Mouse (Mus musculus): ENCODE data around the gene Pheta1.

Gene Pheta1

GRCm38 (mm10) chr5:121849478-121850349 lies 930 bp downstream of the Pheta1 start:
- TF ChIP-seq GATA4 (IDR thresholded peaks at IDR 0.05; ENCODE audit: insufficient replicate concordance, low read length) = no peak

GRCm38 (mm10) chr5:121853368-121854051 lies 4.7 kb downstream of the Pheta1 start:
- TF ChIP-seq GATA4 (IDR thresholded peaks at IDR 0.05; ENCODE audit: insufficient replicate concordance, low read length) = no peak

- TF ChIP-seq GATA4 (IDR thresholded peaks at IDR 0.05; ENCODE audit: insufficient replicate concordance, low read length) = no peak
Measured at GRCm38 (mm10) chr5:121854768-121855167, 6.0 kb downstream of the Pheta1 start.

- TF ChIP-seq GATA4 (IDR thresholded peaks at IDR 0.05; ENCODE audit: insufficient replicate concordance, low read length) = no peak
Measured at GRCm38 (mm10) chr5:121856740-121857139, 8.0 kb downstream of the Pheta1 start.

GRCm38 (mm10) chr5:121858427-121858826 lies 9.6 kb downstream of the Pheta1 start:
- no peak for TF ChIP-seq GATA4 (IDR thresholded peaks at IDR 0.05; ENCODE audit: insufficient replicate concordance, low read length)

GRCm38 (mm10) chr5:121861964-121862363 lies 13.2 kb downstream of the Pheta1 start:
- TF ChIP-seq GATA4 (IDR thresholded peaks at IDR 0.05; ENCODE audit: insufficient replicate concordance, low read length) = no peak

GRCm38 (mm10) chr5:121864330-121864729 lies 15.5 kb downstream of the Pheta1 start:
- no peak for TF ChIP-seq GATA4 (IDR thresholded peaks at IDR 0.05; ENCODE audit: insufficient replicate concordance, low read length)

GRCm38 (mm10) chr5:121867963-121868362 lies 19.2 kb downstream of the Pheta1 start:
- no peak for TF ChIP-seq GATA4 (IDR thresholded peaks at IDR 0.05; ENCODE audit: insufficient replicate concordance, low read length)

- TF ChIP-seq GATA4 (IDR thresholded peaks at IDR 0.05; ENCODE audit: insufficient replicate concordance, low read length) = no peak
Measured at GRCm38 (mm10) chr5:121870832-121871231, 22.0 kb downstream of the Pheta1 start.

GRCm38 (mm10) chr5:121871515-121872030 lies 22.8 kb downstream of the Pheta1 start:
- no peak for TF ChIP-seq GATA4 (IDR thresholded peaks at IDR 0.05; ENCODE audit: insufficient replicate concordance, low read length)

- TF ChIP-seq GATA4 (IDR thresholded peaks at IDR 0.05; ENCODE audit: insufficient replicate concordance, low read length) = no peak
Measured at GRCm38 (mm10) chr5:121872158-121872557, 23.4 kb downstream of the Pheta1 start.

- TF ChIP-seq GATA4 (IDR thresholded peaks at IDR 0.05; ENCODE audit: insufficient replicate concordance, low read length) = no peak
Measured at GRCm38 (mm10) chr5:121875041-121875440, 26.3 kb downstream of the Pheta1 start.

GRCm38 (mm10) chr5:121876901-121877300 lies 28.1 kb downstream of the Pheta1 start:
- no peak for TF ChIP-seq GATA4 (IDR thresholded peaks at IDR 0.05; ENCODE audit: insufficient replicate concordance, low read length)

GRCm38 (mm10) chr5:121878703-121879102 lies 29.9 kb downstream of the Pheta1 start:
- no peak for TF ChIP-seq GATA4 (IDR thresholded peaks at IDR 0.05; ENCODE audit: insufficient replicate concordance, low read length)

- TF ChIP-seq GATA4 (IDR thresholded peaks at IDR 0.05; ENCODE audit: insufficient replicate concordance, low read length) = no peak
Measured at GRCm38 (mm10) chr5:121879211-121879610, 30.4 kb downstream of the Pheta1 start.

- TF ChIP-seq GATA4 (IDR thresholded peaks at IDR 0.05; ENCODE audit: insufficient replicate concordance, low read length) = no peak
Measured at GRCm38 (mm10) chr5:121883356-121883755, 34.6 kb downstream of the Pheta1 start.

Data from liver, adult (tissue).